Mouse (Mus musculus): ENCODE results near the gene Calm3. TPM values are rescaled to one million over a fixed set of nuclear protein-coding genes. Genes with fewer than 3 reads are reported as not detected.

Calm3 gene
- 1,865 and 2,018 TPM in 2 replicates for total RNA-seq (2014; rRNA removed)
- 435 and 441 TPM in 2 replicates for polyA plus RNA-seq (2015; fragmentation: Nextera tagmentation; extraction: Ambion mirVana)

- Histone ChIP-seq H3K9ac (replicated peaks; ENCODE audit: low read length) (peak within 1 kb of the TSS; percentile 99), H3K4me1 (ENCODE audit: insufficient read depth, low read length) (peaks cover 22% of the 10 kb centered on the region), H3K27me3 (ENCODE audit: insufficient read depth, low read length) (no peaks in the 10 kb centered on the region), H3K4me3 (ENCODE audit: low read length) (peak within 1 kb of the TSS; percentile 82), H3K27ac (peak within 1 kb of the TSS; percentile 99), H3K9me3 (ENCODE audit: low read length) (no peaks in the 10 kb centered on the region), H3K36me3 (ENCODE audit: insufficient read depth, low read length) (0 out of 2 replicates have a peak, but pooled peaks cover 3% of the 10 kb centered on the region), H3K4me2 (ENCODE audit: low read depth, low read length) (peak within 1 kb of the TSS; percentile 94)
- WGBS, result 2% methylated on average over 62 of the region's 64 CpGs
- TF ChIP-seq CTCF (IDR thresholded peaks at IDR 0.05; ENCODE audit: low read depth), result peak; percentile 50
- DNase-seq (ENCODE audit: low spot score), result peak; percentile 100
- ATAC-seq, result peak; percentile 93
Observed at GRCm38 (mm10) chr7:16924037-16924834, at the start of gene Calm3. Gene Calm3, minus strand, starts transcription at chr7:16924114.

- Histone ChIP-seq H3K27me3 (ENCODE audit: insufficient read depth, low read length) (no peaks in the 10 kb centered on the region), H3K4me3 (ENCODE audit: low read length) (no peak overlapping the region), H3K9me3 (ENCODE audit: low read length) (no peaks in the 10 kb centered on the region), H3K9ac (replicated peaks; ENCODE audit: low read length) (no peak overlapping the region), H3K4me1 (ENCODE audit: insufficient read depth, low read length) (no peaks in the 10 kb centered on the region), H3K27ac (no peak overlapping the region), H3K4me2 (ENCODE audit: low read depth, low read length) (no peak overlapping the region), H3K36me3 (ENCODE audit: insufficient read depth, low read length) (no peaks in the 10 kb centered on the region)
- 85% methylated on average over 3 of the region's 3 CpGs for WGBS
- ATAC-seq (no peak), DNase-seq (ENCODE audit: low spot score) (no peak)
- TF ChIP-seq CTCF (IDR thresholded peaks at IDR 0.05; ENCODE audit: low read depth), result no peak
Observed at GRCm38 (mm10) chr7:16971160-16971559, 47.2 kb upstream of the Calm3 start.

- H3K27me3 ChIP-seq (ENCODE audit: insufficient read depth, low read length), result no peaks in the 10 kb centered on the region
- no peak overlapping the region for H3K27ac ChIP-seq
- no peak for ATAC-seq
- no peak for TF ChIP-seq CTCF (IDR thresholded peaks at IDR 0.05; ENCODE audit: low read depth)
- H3K4me2 ChIP-seq (ENCODE audit: low read depth, low read length), result no peak overlapping the region
- no peak overlapping the region for H3K9ac ChIP-seq (replicated peaks; ENCODE audit: low read length)
- WGBS, result 86% methylated on average over 6 of the region's 6 CpGs
- DNase-seq (ENCODE audit: low spot score), result no peak
- H3K9me3 ChIP-seq (ENCODE audit: low read length), result no peaks in the 10 kb centered on the region
- H3K4me1 ChIP-seq (ENCODE audit: insufficient read depth, low read length), result no peaks in the 10 kb centered on the region
- H3K4me3 ChIP-seq (ENCODE audit: low read length), result no peak overlapping the region
- no peaks in the 10 kb centered on the region for H3K36me3 ChIP-seq (ENCODE audit: insufficient read depth, low read length)
Observed at GRCm38 (mm10) chr7:16968414-16968813, 44.5 kb upstream of the Calm3 start.

GRCm38 (mm10) chr7:16961678-16962077 lies 37.8 kb upstream of the Calm3 start:
- H3K9ac ChIP-seq (replicated peaks; ENCODE audit: low read length), result no peak overlapping the region

GRCm38 (mm10) chr7:16959539-16960187 lies 35.7 kb upstream of the Calm3 start, which contains the start of gene Pnmal1:
Gene Pnmal1, plus strand, starts transcription at chr7:16959679.
- 4% methylated on average over 17 of the region's 17 CpGs for WGBS
- H3K4me1 ChIP-seq (ENCODE audit: insufficient read depth, low read length), result peaks cover 22% of the 10 kb centered on the region

More at GRCm38 (mm10) chr7:16961678-16962077, 37.8 kb upstream of the Calm3 start:
- no peak overlapping the region for H3K4me3 ChIP-seq (ENCODE audit: low read length)
- no peaks in the 10 kb centered on the region for H3K9me3 ChIP-seq (ENCODE audit: low read length)
- ATAC-seq (no peak), DNase-seq (ENCODE audit: low spot score) (no peak)
- H3K4me1 ChIP-seq (ENCODE audit: insufficient read depth, low read length), result peaks cover 18% of the 10 kb centered on the region
- no peak overlapping the region for H3K27ac ChIP-seq
- H3K27me3 ChIP-seq (ENCODE audit: insufficient read depth, low read length), result no peaks in the 10 kb centered on the region
- no peak for TF ChIP-seq CTCF (IDR thresholded peaks at IDR 0.05; ENCODE audit: low read depth)
- no peaks in the 10 kb centered on the region for H3K36me3 ChIP-seq (ENCODE audit: insufficient read depth, low read length)
- 83% methylated on average over 5 of the region's 5 CpGs for WGBS
- H3K4me2 ChIP-seq (ENCODE audit: low read depth, low read length), result no peak overlapping the region

GRCm38 (mm10) chr7:16956410-16957265 lies 32.7 kb upstream of the Calm3 start:
- Histone ChIP-seq H3K4me3 (ENCODE audit: low read length) (no peak overlapping the region), H3K36me3 (ENCODE audit: insufficient read depth, low read length) (no peaks in the 10 kb centered on the region), H3K9me3 (ENCODE audit: low read length) (no peaks in the 10 kb centered on the region), H3K9ac (replicated peaks; ENCODE audit: low read length) (no peak overlapping the region), H3K4me2 (ENCODE audit: low read depth, low read length) (no peak overlapping the region; the same call in 1 of the 2 replicates), H3K4me1 (ENCODE audit: insufficient read depth, low read length) (peaks cover 22% of the 10 kb centered on the region), H3K27ac (peak overlapping the region; percentile 77), H3K27me3 (ENCODE audit: insufficient read depth, low read length) (no peaks in the 10 kb centered on the region)
- DNase-seq (ENCODE audit: low spot score) (peak; percentile 82), ATAC-seq (peak; percentile 52; the same call in 1 of the 2 replicates)
- WGBS, result 19% methylated on average over 15 of the region's 15 CpGs
- TF ChIP-seq CTCF (IDR thresholded peaks at IDR 0.05; ENCODE audit: low read depth), result no peak

More at GRCm38 (mm10) chr7:16959539-16960187, 35.7 kb upstream of the Calm3 start, which contains the start of gene Pnmal1:
- peak; percentile 93 for ATAC-seq
- H3K9me3 ChIP-seq (ENCODE audit: low read length), result no peaks in the 10 kb centered on the region
- H3K9ac ChIP-seq (replicated peaks; ENCODE audit: low read length), result peak within 1 kb of the TSS; percentile 43
- no peak for TF ChIP-seq CTCF (IDR thresholded peaks at IDR 0.05; ENCODE audit: low read depth)
- DNase-seq (ENCODE audit: low spot score), result peak; percentile 98
- H3K36me3 ChIP-seq (ENCODE audit: insufficient read depth, low read length), result no peaks in the 10 kb centered on the region
- peak within 1 kb of the TSS; percentile 37 for H3K4me3 ChIP-seq (ENCODE audit: low read length)
- no peaks in the 10 kb centered on the region for H3K27me3 ChIP-seq (ENCODE audit: insufficient read depth, low read length)
- H3K4me2 ChIP-seq (ENCODE audit: low read depth, low read length), result peak within 1 kb of the TSS; percentile 64
- peak within 1 kb of the TSS; percentile 91 for H3K27ac ChIP-seq
